Mouse (Mus musculus) small intestine, adult 2 months (tissue): ENCODE data around the gene Glce. TPM values are rescaled to one million over a fixed set of nuclear protein-coding genes. Genes with fewer than 3 reads are reported as not detected.

Experiments
- H3K27ac ChIP-seq: fragments of 200-500 bp; 2 replicates; pipeline ENCODE4 v1.5.1; 2012; ENCODE audit warnings: low read depth, low read length, control low read depth, inconsistent platforms; ENCODE audit not compliant: insufficient read depth
- H3K27me3 ChIP-seq: fragments of 200-500 bp; 2 replicates; pipeline ENCODE4 v1.6.1; 2012; ENCODE audit warnings: mild to moderate bottlenecking, moderate library complexity, low read length, inconsistent platforms; ENCODE audit not compliant: control insufficient read depth, insufficient read depth
- H3K36me3 ChIP-seq: fragments of 200-500 bp; 2 replicates; pipeline ENCODE4 v1.6.1; 2012; ENCODE audit warnings: mild to moderate bottlenecking, low read length, control low read depth, inconsistent platforms; ENCODE audit not compliant: control insufficient read depth, insufficient read depth
- H3K4me1 ChIP-seq: fragments of 200-500 bp; 2 replicates; pipeline ENCODE4 v1.6.1; 2012; ENCODE audit warnings: low read length, inconsistent platforms, mixed read lengths; ENCODE audit not compliant: control insufficient read depth, insufficient read depth, insufficient read length
- H3K4me3 ChIP-seq: fragments of 200-500 bp; 2 replicates; pipeline ENCODE4 v1.5.1; 2012; ENCODE audit warnings: low read depth, mild to moderate bottlenecking, control low read depth, inconsistent platforms, low read length, moderate library complexity
- CTCF ChIP-seq: fragments of 200-500 bp; IDR thresholded peaks from 2 replicates; pipeline ENCODE4 v1.5.1; 2012; ENCODE audit warnings: low read depth, mild to moderate bottlenecking, control low read depth, inconsistent platforms, low read length, moderate library complexity, mixed read lengths; ENCODE audit not compliant: insufficient replicate concordance, insufficient read length; ENCODE audit errors: extremely low read depth
- POLR2A ChIP-seq: fragments of 200-500 bp; IDR thresholded peaks from 2 replicates; pipeline ENCODE4 v1.6.1; 2012; ENCODE audit warnings: low read depth, mild to moderate bottlenecking, control low read depth, inconsistent platforms, low read length, moderate library complexity
- WGBS: fragments of 180-500 bp; shearing (Covaris S2); methylation state at CpG from one replicate; pipeline ENCODE4 v1.1.7; 2018; 5-methylcytosine and 5-hydroxymethylcytosine counted together
- polyA plus RNA-seq: library from polyadenylated mRNA; depleted of rRNA; stranded (reverse); fragments of >200 nt; gene quantifications from 2 replicates; pipeline ENCODE4 v1.2.3, GENCODE M21; 2012

Gene Glce
- polyA plus RNA-seq, 1 experiment, result 2.2 TPM

- 52% methylated on average over 6 of the region's 6 CpGs for WGBS
- Histone ChIP-seq H3K4me3 (no peak overlapping the region), H3K4me1 (peaks cover 23% of the 10 kb centered on the region), H3K27me3 (no peaks in the 10 kb centered on the region), H3K27ac (no peak overlapping the region), H3K36me3 (no peaks in the 10 kb centered on the region)
- no peak for TF ChIP-seq POLR2A
- TF ChIP-seq CTCF, result no peak
Measured at GRCm38 (mm10) chr9:62022961-62023680, 99.3 kb downstream of the Glce start.

GRCm38 (mm10) chr9:62021583-62022120, 100.8 kb downstream of the Glce start:
- Histone ChIP-seq H3K4me3 (no peak overlapping the region), H3K36me3 (no peaks in the 10 kb centered on the region), H3K27ac (no peak overlapping the region), H3K4me1 (peaks cover 25% of the 10 kb centered on the region), H3K27me3 (no peaks in the 10 kb centered on the region)
- 47% methylated on average over 7 of the region's 7 CpGs for WGBS
- no peak for TF ChIP-seq CTCF
- no peak for TF ChIP-seq POLR2A

GRCm38 (mm10) chr9:62020259-62020658, 102.2 kb downstream of the Glce start:
- 78% methylated on average over 7 of the region's 7 CpGs for WGBS
- no peak for TF ChIP-seq CTCF
- Histone ChIP-seq H3K36me3 (no peaks in the 10 kb centered on the region), H3K27me3 (no peaks in the 10 kb centered on the region), H3K27ac (no peak overlapping the region), H3K4me3 (no peak overlapping the region), H3K4me1 (peaks cover 22% of the 10 kb centered on the region)

- peaks cover 22% of the 10 kb centered on the region for H3K4me1 ChIP-seq
- H3K36me3 ChIP-seq, result no peaks in the 10 kb centered on the region
- no peak overlapping the region for H3K27ac ChIP-seq
- no peak overlapping the region for H3K4me3 ChIP-seq
- H3K27me3 ChIP-seq, result no peaks in the 10 kb centered on the region
- no peak for TF ChIP-seq CTCF
- no peak for TF ChIP-seq POLR2A
- WGBS, result 30% methylated on average over 14 of the region's 14 CpGs
Measured at GRCm38 (mm10) chr9:62018229-62019093, 104.0 kb downstream of the Glce start.

GRCm38 (mm10) chr9:62017329-62017728, 105.1 kb downstream of the Glce start:
- Histone ChIP-seq H3K4me3 (no peak overlapping the region), H3K36me3 (no peaks in the 10 kb centered on the region), H3K27me3 (no peaks in the 10 kb centered on the region), H3K4me1 (peaks cover 16% of the 10 kb centered on the region), H3K27ac (no peak overlapping the region)
- WGBS, result 61% methylated on average over 6 of the region's 6 CpGs
- TF ChIP-seq POLR2A (no peak), CTCF (no peak)

GRCm38 (mm10) chr9:62015504-62015903, 107.0 kb downstream of the Glce start:
- no peak overlapping the region for H3K27ac ChIP-seq
- WGBS, result 64% methylated on average over 3 of the region's 3 CpGs

More at GRCm38 (mm10) chr9:62015504-62015903, 107.0 kb downstream of the Glce start:
- Histone ChIP-seq H3K27me3 (no peaks in the 10 kb centered on the region), H3K4me3 (no peak overlapping the region), H3K4me1 (peaks cover 16% of the 10 kb centered on the region), H3K36me3 (no peaks in the 10 kb centered on the region)
- no peak for TF ChIP-seq POLR2A
- TF ChIP-seq CTCF, result peak; percentile 48; the same call in 1 of the 2 replicates
